Mouse (Mus musculus) spleen, embryonic (tissue): ENCODE results near the gene Zfp442.
"Not testable (repeated sequence)": the region's sequence is repeated elsewhere in the genome, so short reads cannot be mapped to it uniquely, and the experiment has no call there.

ENCODE experiments used
- CTCF ChIA-PET: fragments of 350-600 bp; sonication (Branson Sonifier 250); formaldehyde crosslinking; loops from one replicate; lab custom pipeline; 2022; lab: Charles Lee

Zfp442 gene

GRCm38 (mm10) chr2:150451180-150451919 lies at the start of gene Zfp442:
Zfp442 (minus strand) TSS chr2:150451486.
- CTCF ChIA-PET = not testable (repeated sequence)

GRCm38 (mm10) chr2:150500124-150500973 lies 49.1 kb upstream of the Zfp442 start:
- CTCF ChIA-PET = not testable (repeated sequence)

GRCm38 (mm10) chr2:150493031-150493430 lies 41.7 kb upstream of the Zfp442 start:
- CTCF ChIA-PET = no interaction called here

GRCm38 (mm10) chr2:150484939-150485778 lies 33.9 kb upstream of the Zfp442 start, which contains the start of gene Zfp345:
Zfp345 (minus strand) TSS chr2:150485091.
- CTCF ChIA-PET = interaction anchor here (0.6 kb wide), 1 partner anchor 344 kb away, joined by 4 read pairs; no protein-coding TSS in a partner anchor

GRCm38 (mm10) chr2:150439084-150439483 lies 12.2 kb downstream of the Zfp442 start:
- CTCF ChIA-PET = not testable (repeated sequence)

GRCm38 (mm10) chr2:150412146-150412545 lies 39.1 kb downstream of the Zfp442 start:
- CTCF ChIA-PET = not testable (repeated sequence)

- CTCF ChIA-PET = no interaction called here
Observed at GRCm38 (mm10) chr2:150390198-150390597, 61.1 kb downstream of the Zfp442 start.

- CTCF ChIA-PET = interaction anchor here (0.5 kb wide), 1 partner anchor 35 kb away, joined by 3 read pairs; no protein-coding TSS in a partner anchor
Observed at GRCm38 (mm10) chr2:150385553-150386106, 65.7 kb downstream of the Zfp442 start.

GRCm38 (mm10) chr2:150362878-150363229 lies 88.4 kb downstream of the Zfp442 start:
- CTCF ChIA-PET = no interaction called here

- CTCF ChIA-PET = interaction anchor here (0.7 kb wide), 1 partner anchor 56 kb away, joined by 3 read pairs; no protein-coding TSS in a partner anchor
Observed at GRCm38 (mm10) chr2:150362113-150362877, 89.0 kb downstream of the Zfp442 start, which contains the start of gene 3300002I08Rik. 3300002I08Rik (minus strand) TSS chr2:150362765.
